Mouse (Mus musculus) liver, adult 2 months (tissue): Measurements from ENCODE around the gene Myadm. TPM values are rescaled to one million over a fixed set of nuclear protein-coding genes. Genes with fewer than 3 reads are reported as not detected.
"Not testable (repeated sequence)": the region's sequence is repeated elsewhere in the genome, so short reads cannot be mapped to it uniquely, and the experiment has no call there.

ENCODE experiments used
- DNase-seq: peaks from one replicate; pipeline ENCODE4 v3.0.0-alpha.2; 2011; ENCODE audit warnings: low read depth, low spot score; ENCODE audit errors: extremely low read depth
- H3K27ac ChIP-seq: fragments of 200-500 bp; replicated peaks from 2 replicates; pipeline ENCODE4 v1.5.1; 2012; ENCODE audit warnings: low read depth, mild to moderate bottlenecking, control low read depth, inconsistent platforms, low read length; ENCODE audit not compliant: insufficient read depth
- H3K27me3 ChIP-seq: fragments of 200-500 bp; 2 replicates; pipeline ENCODE4 v1.6.1; 2012; ENCODE audit warnings: mild to moderate bottlenecking, moderate library complexity, low read length, inconsistent platforms; ENCODE audit not compliant: control insufficient read depth, insufficient read depth
- H3K36me3 ChIP-seq: fragments of 200-500 bp; 2 replicates; pipeline ENCODE4 v1.6.1; 2012; ENCODE audit warnings: low read length, inconsistent platforms; ENCODE audit not compliant: control insufficient read depth, insufficient read depth
- H3K4me1 ChIP-seq: fragments of 200-500 bp; 2 replicates; pipeline ENCODE4 v1.6.1; 2011; ENCODE audit warnings: low read length; ENCODE audit not compliant: control insufficient read depth, insufficient read depth
- H3K4me3 ChIP-seq: fragments of 200-500 bp; 2 replicates; pipeline ENCODE4 v1.5.1; 2011; ENCODE audit warnings: low read depth, mild to moderate bottlenecking, control low read depth, low read length, moderate library complexity; ENCODE audit not compliant: insufficient read depth
- H3K79me2 ChIP-seq: fragments of 200-500 bp; 2 replicates; pipeline ENCODE4 v1.6.1; 2012; ENCODE audit warnings: inconsistent platforms, mild to moderate bottlenecking, low read length, moderate library complexity; ENCODE audit not compliant: control insufficient read depth, insufficient read depth
- H3K9ac ChIP-seq: fragments of 200-500 bp; 2 replicates; pipeline ENCODE4 v1.6.1; 2012; ENCODE audit warnings: low read depth, mild to moderate bottlenecking, control low read depth, inconsistent platforms, low read length
- CTCF ChIP-seq: fragments of 200-500 bp; IDR thresholded peaks from 2 replicates; pipeline ENCODE4 v1.5.1; 2011; ENCODE audit warnings: low read depth, low read length, control low read depth
- POLR2A ChIP-seq: fragments of 200-500 bp; IDR thresholded peaks from 2 replicates; pipeline ENCODE4 v1.6.1; 2011; ENCODE audit warnings: low read length, control low read depth; ENCODE audit not compliant: insufficient read depth; ENCODE audit errors: extremely low read depth
- WGBS: fragments of 180-500 bp; shearing (Covaris S2); methylation state at CpG from one replicate; pipeline ENCODE4 v1.1.7; 2018; 5-methylcytosine and 5-hydroxymethylcytosine counted together
- polyA plus RNA-seq: library from polyadenylated mRNA; depleted of rRNA; stranded (reverse); fragments of >200 nt; gene quantifications from 2 replicates; pipeline ENCODE4 v1.2.3, GENCODE M21; 2012
- total RNA-seq: library from RNA; depleted of rRNA; stranded (reverse); fragments of >200 nt; gene quantifications from 2 replicates; pipeline ENCODE4 v1.2.3, GENCODE M21; 2014

Myadm gene
- total and polyA plus RNA-seq, 2 experiments, result 6.6 to 63.0 TPM

GRCm38 (mm10) chr7:3275455-3276170, 13.3 kb upstream of the Myadm start:
- Histone ChIP-seq H3K79me2 (no peaks in the 10 kb centered on the region), H3K27ac (peak overlapping the region; percentile 6; the same call in 1 of the 2 replicates), H3K36me3 (no peaks in the 10 kb centered on the region), H3K4me3 (no peak overlapping the region), H3K4me1 (no peaks in the 10 kb centered on the region; the same call in 1 of the 2 replicates), H3K9ac (no peak overlapping the region), H3K27me3 (no peaks in the 10 kb centered on the region)
- TF ChIP-seq POLR2A, result no peak
- TF ChIP-seq CTCF, result no peak
- WGBS, result 65% methylated on average over 6 of the region's 6 CpGs
- DNase-seq, result no peak

- not testable (repeated sequence) for H3K9ac ChIP-seq, H3K79me2 ChIP-seq, H3K4me1 ChIP-seq, DNase-seq, H3K27me3 ChIP-seq, H3K36me3 ChIP-seq, H3K27ac ChIP-seq, H3K4me3 ChIP-seq
- WGBS, result 78% methylated on average over 4 of the region's 4 CpGs
Measured at GRCm38 (mm10) chr7:3276781-3277180, 12.1 kb upstream of the Myadm start.

- no peaks in the 10 kb centered on the region for H3K27me3 ChIP-seq
- no peak overlapping the region for H3K4me3 ChIP-seq
- no peak overlapping the region for H3K27ac ChIP-seq
- no peaks in the 10 kb centered on the region; the same call in 1 of the 2 replicates for H3K4me1 ChIP-seq
- TF ChIP-seq POLR2A (no peak), CTCF (no peak)
- H3K36me3 ChIP-seq, result no peaks in the 10 kb centered on the region
- H3K79me2 ChIP-seq, result no peaks in the 10 kb centered on the region
- peak; percentile 67 for DNase-seq
- no peak overlapping the region for H3K9ac ChIP-seq
- 59% methylated on average over 5 of the region's 5 CpGs for WGBS
Measured at GRCm38 (mm10) chr7:3280080-3280653, 8.7 kb upstream of the Myadm start.

- Histone ChIP-seq H3K9ac (no peak overlapping the region), H3K27me3 (no peaks in the 10 kb centered on the region), H3K4me3 (no peak overlapping the region), H3K36me3 (no peaks in the 10 kb centered on the region), H3K79me2 (no peaks in the 10 kb centered on the region), H3K27ac (no peak overlapping the region), H3K4me1 (no peaks in the 10 kb centered on the region; the same call in 1 of the 2 replicates)
- WGBS, result 55% methylated on average over 8 of the region's 8 CpGs
- no peak for DNase-seq
- no peak for TF ChIP-seq CTCF
- no peak for TF ChIP-seq POLR2A
Measured at GRCm38 (mm10) chr7:3280654-3281153, 8.2 kb upstream of the Myadm start.

- no peak overlapping the region for H3K4me3 ChIP-seq
- 87% methylated on average over 6 of the region's 6 CpGs for WGBS
- DNase-seq, result no peak
- no peak overlapping the region for H3K9ac ChIP-seq
- no peaks in the 10 kb centered on the region for H3K27me3 ChIP-seq
- no peaks in the 10 kb centered on the region for H3K36me3 ChIP-seq
- H3K27ac ChIP-seq, result no peak overlapping the region
- no peak for TF ChIP-seq CTCF
- TF ChIP-seq POLR2A, result no peak
- no peaks in the 10 kb centered on the region; the same call in 1 of the 2 replicates for H3K4me1 ChIP-seq
- no peaks in the 10 kb centered on the region for H3K79me2 ChIP-seq
Measured at GRCm38 (mm10) chr7:3281741-3282140, 7.1 kb upstream of the Myadm start.
